Mouse (Mus musculus) spleen, adult 2 months (tissue): ENCODE data around the gene Lcmt1. TPM values are rescaled to one million over a fixed set of nuclear protein-coding genes. Genes with fewer than 3 reads are reported as not detected.

Experiments
- DNase-seq, 2 experiments: peaks; one replicate each; pipeline versions ENCODE4 v3.0.0 to v3.0.0-alpha.2; 2012 to 2021; ENCODE audit warnings: low spot score in 2 of 2, low read depth in 1 of 2
- H3K27ac ChIP-seq: fragments of 200-500 bp; 2 replicates; pipeline ENCODE4 v1.5.1; 2012; ENCODE audit warnings: low read length, inconsistent platforms; ENCODE audit not compliant: insufficient read depth
- H3K27me3 ChIP-seq: fragments of 200-500 bp; 2 replicates; pipeline ENCODE4 v1.6.1; 2012; ENCODE audit warnings: mild to moderate bottlenecking, moderate library complexity, low read length, inconsistent platforms; ENCODE audit not compliant: control insufficient read depth, insufficient read depth
- H3K36me3 ChIP-seq: fragments of 200-500 bp; 2 replicates; pipeline ENCODE4 v1.6.1; 2012; ENCODE audit warnings: mild to moderate bottlenecking, low read length, inconsistent platforms; ENCODE audit not compliant: control insufficient read depth, insufficient read depth
- H3K4me1 ChIP-seq: fragments of 200-500 bp; 2 replicates; pipeline ENCODE4 v1.6.1; 2011; ENCODE audit warnings: inconsistent platforms; ENCODE audit not compliant: control insufficient read depth, insufficient read depth, insufficient read length
- H3K4me3 ChIP-seq: fragments of 200-500 bp; 2 replicates; pipeline ENCODE4 v1.5.1; 2011; ENCODE audit warnings: mild to moderate bottlenecking, inconsistent platforms; ENCODE audit not compliant: insufficient read depth, insufficient read length; ENCODE audit errors: extremely low read depth
- CTCF ChIP-seq: fragments of 200-500 bp; IDR thresholded peaks from 2 replicates; pipeline ENCODE4 v1.5.1; 2011; ENCODE audit warnings: mild to moderate bottlenecking, inconsistent platforms; ENCODE audit not compliant: insufficient read depth, insufficient read length, insufficient replicate concordance; ENCODE audit errors: extremely low read depth
- POLR2A ChIP-seq: fragments of 200-500 bp; IDR thresholded peaks from 2 replicates; pipeline ENCODE4 v1.6.1; 2011; ENCODE audit warnings: low read depth, low read length, inconsistent platforms
- WGBS: fragments of 180-500 bp; shearing (Covaris S2); methylation state at CpG from one replicate; pipeline ENCODE4 v1.1.7; 2018; 5-methylcytosine and 5-hydroxymethylcytosine counted together
- polyA plus RNA-seq: library from polyadenylated mRNA; depleted of rRNA; stranded (reverse); fragments of >200 nt; gene quantifications from 2 replicates; pipeline ENCODE4 v1.2.3, GENCODE M21; 2012

Lcmt1 gene
- polyA plus RNA-seq, 1 experiment = 9.3 TPM

- H3K27ac ChIP-seq = peak overlapping the region; percentile 54
- peaks cover 45% of the 10 kb centered on the region for H3K4me1 ChIP-seq
- H3K36me3 ChIP-seq = peaks cover 2% of the 10 kb centered on the region
- no peak overlapping the region for H3K4me3 ChIP-seq
- H3K27me3 ChIP-seq = no peaks in the 10 kb centered on the region
- no peak for DNase-seq
- 33% methylated on average over 3 of the region's 3 CpGs for WGBS
- TF ChIP-seq CTCF = no peak
- TF ChIP-seq POLR2A = no peak
Measured at GRCm38 (mm10) chr7:123356158-123356557, 13.4 kb upstream of the Lcmt1 start.

- Histone ChIP-seq H3K4me3 (no peak overlapping the region), H3K36me3 (peaks cover 4% of the 10 kb centered on the region), H3K4me1 (peaks cover 51% of the 10 kb centered on the region), H3K27ac (no peak overlapping the region), H3K27me3 (no peaks in the 10 kb centered on the region)
- TF ChIP-seq POLR2A = no peak
- TF ChIP-seq CTCF = no peak
- DNase-seq = no peak
- WGBS = 76% methylated on average over 7 of the region's 7 CpGs
Measured at GRCm38 (mm10) chr7:123359101-123359500, 10.5 kb upstream of the Lcmt1 start.

DNA sequence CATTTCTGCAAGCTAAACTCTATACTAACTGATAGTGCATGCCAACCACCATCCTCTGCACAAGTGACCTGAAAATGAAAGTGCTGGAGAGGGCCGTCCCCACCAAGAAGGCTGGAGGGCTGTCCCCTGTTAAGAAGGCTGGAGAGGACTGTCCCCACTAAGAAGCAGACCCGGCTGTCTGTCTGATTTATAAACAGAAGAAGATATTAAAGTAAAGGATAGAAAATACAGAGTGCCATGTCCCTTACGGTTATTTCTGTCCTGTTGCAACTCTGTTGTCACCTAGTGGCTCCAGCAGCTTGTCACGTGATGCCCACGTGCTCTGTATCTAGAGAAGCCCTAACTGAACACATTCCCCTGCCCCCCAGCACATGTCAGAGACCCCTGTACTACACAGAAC lies 9.4 kb upstream of the Lcmt1 start:
- 45% methylated on average over 5 of the region's 5 CpGs for WGBS
- DNase-seq = no peak
- TF ChIP-seq CTCF (no peak), POLR2A (no peak)
- Histone ChIP-seq H3K27ac (no peak overlapping the region), H3K4me3 (no peak overlapping the region), H3K4me1 (peaks cover 44% of the 10 kb centered on the region), H3K27me3 (no peaks in the 10 kb centered on the region), H3K36me3 (peaks cover 6% of the 10 kb centered on the region)

GRCm38 (mm10) chr7:123361229-123361980 lies 8.2 kb upstream of the Lcmt1 start:
- H3K27ac ChIP-seq = no peak overlapping the region
- no peak for DNase-seq
- H3K36me3 ChIP-seq = peaks cover 6% of the 10 kb centered on the region
- WGBS = 72% methylated on average over 7 of the region's 7 CpGs
- no peak overlapping the region for H3K4me3 ChIP-seq
- H3K4me1 ChIP-seq = peaks cover 44% of the 10 kb centered on the region
- TF ChIP-seq POLR2A = no peak
- no peak for TF ChIP-seq CTCF
- no peaks in the 10 kb centered on the region for H3K27me3 ChIP-seq

DNA sequence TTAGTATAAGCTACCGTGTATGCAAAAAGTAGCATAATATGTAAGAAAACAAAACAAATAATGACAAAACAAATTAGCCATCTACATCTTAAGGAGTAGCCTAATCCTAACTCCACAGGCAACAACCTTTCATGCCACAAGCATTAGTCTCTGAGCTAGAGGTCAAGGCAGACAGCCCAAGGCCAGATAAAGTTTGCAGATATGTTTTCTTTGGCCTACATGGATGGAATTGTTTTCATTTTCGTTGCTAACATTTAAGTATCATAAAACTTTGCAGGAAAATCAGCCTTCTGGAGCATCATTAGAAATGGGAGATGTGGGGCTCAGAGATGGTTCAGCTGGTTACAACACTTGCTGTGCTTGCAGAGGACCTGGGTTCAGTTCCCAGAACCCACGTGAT lies 6.8 kb upstream of the Lcmt1 start:
- H3K36me3 ChIP-seq = peaks cover 6% of the 10 kb centered on the region
- H3K27ac ChIP-seq = no peak overlapping the region
- H3K4me1 ChIP-seq = peaks cover 46% of the 10 kb centered on the region
- H3K27me3 ChIP-seq = no peaks in the 10 kb centered on the region
- TF ChIP-seq POLR2A = no peak
- no peak for TF ChIP-seq CTCF
- H3K4me3 ChIP-seq = no peak overlapping the region
- WGBS = 78% methylated on average over 3 of the region's 3 CpGs
- DNase-seq = no peak

GRCm38 (mm10) chr7:123363971-123364370 lies 5.6 kb upstream of the Lcmt1 start:
- 93% methylated on average over 8 of the region's 8 CpGs for WGBS
- DNase-seq = no peak
- peaks cover 46% of the 10 kb centered on the region for H3K4me1 ChIP-seq
- no peaks in the 10 kb centered on the region for H3K27me3 ChIP-seq
- H3K4me3 ChIP-seq = no peak overlapping the region
- H3K27ac ChIP-seq = no peak overlapping the region
- no peak for TF ChIP-seq POLR2A
- no peak for TF ChIP-seq CTCF
- peaks cover 6% of the 10 kb centered on the region for H3K36me3 ChIP-seq
